Mouse (Mus musculus) CD4-positive, CD25-positive, alpha-beta regulatory T cell (primary cell): Measurements from ENCODE around the gene Gtf2b. TPM values are rescaled to one million over a fixed set of nuclear protein-coding genes. Genes with fewer than 3 reads are reported as not detected.

ENCODE experiments used
- polyA plus RNA-seq: library from polyadenylated mRNA; unstranded; fragments of 100-300 nt; shearing (Covaris generic); gene quantifications from one replicate; pipeline ENCODE4 v1.2.1, GENCODE M21; 2017

Gtf2b gene
- polyA plus RNA-seq: 77.3 TPM

GRCm38 (mm10) chr3:142764995-142765777 is at the start of gene Gtf2b:
TSS of gene Gtf2b (plus strand) at chr3:142765045.

Other genes starting within 250 kb of the Gtf2b start
- gene Gbp7, start 234.7 kb upstream of the Gtf2b start, polyA plus RNA-seq: 168 TPM
- gene Gbp3, start 205.0 kb upstream of the Gtf2b start, polyA plus RNA-seq: 89.0 TPM
- gene Gbp2b, start 170.2 kb upstream of the Gtf2b start, polyA plus RNA-seq: 27.3 TPM
- 89.6 TPM for gene Gbp2, start 144.4 kb upstream of the Gtf2b start, polyA plus RNA-seq
- gene Kyat3, start 64.0 kb upstream of the Gtf2b start, polyA plus RNA-seq: 4.2 TPM
- gene Pkn2, start 117.0 kb downstream of the Gtf2b start, polyA plus RNA-seq: 65.1 TPM